Mouse (Mus musculus) ES-E14 (cell line): ENCODE measurements around the gene Sertad1. TPM values are rescaled to one million over a fixed set of nuclear protein-coding genes. Genes with fewer than 3 reads are reported as not detected.

Source experiments
- DNase-seq: peaks from one replicate; pipeline ENCODE4 v3.0.0-alpha.2; 2013; ENCODE audit warnings: low read depth, low spot score
- H3K27ac ChIP-seq: 2 replicates; pipeline ENCODE4 v1.5.1; 2012; ENCODE audit warnings: low read depth, mild to moderate bottlenecking, low read length, moderate library complexity, mixed read lengths; ENCODE audit not compliant: poor library complexity, insufficient read depth, severe bottlenecking
- H3K36me3 ChIP-seq: 2 replicates; pipeline ENCODE4 v1.6.1; 2012; ENCODE audit warnings: mild to moderate bottlenecking, low read length, moderate library complexity, mixed read lengths; ENCODE audit not compliant: control insufficient read depth, poor library complexity, insufficient read depth, severe bottlenecking
- H3K4me1 ChIP-seq, 2 experiments: fragments of 150-350 bp in 1 of 2; sonication (generic) in 1 of 2; 2 replicates each; pipeline ENCODE4 v1.6.1; 2012; ENCODE audit warnings: low read length in 2 of 2, mild to moderate bottlenecking in 1 of 2, mixed read lengths in 1 of 2; ENCODE audit not compliant: control insufficient read depth in 2 of 2, insufficient read depth in 2 of 2, poor library complexity in 1 of 2
- H3K4me3 ChIP-seq, 2 experiments: fragments of 150-350 bp in 1 of 2; sonication (generic) in 1 of 2; 2 replicates each; pipeline ENCODE4 v1.5.1; 2012; ENCODE audit warnings: low read length in 2 of 2, low read depth in 1 of 2, mild to moderate bottlenecking in 1 of 2, mixed read lengths in 1 of 2; ENCODE audit not compliant: insufficient read depth in 1 of 2, poor library complexity in 1 of 2, severe bottlenecking in 1 of 2
- H3K9ac ChIP-seq: 2 replicates; pipeline ENCODE4 v1.6.1; 2012; ENCODE audit warnings: low read depth, mild to moderate bottlenecking, low read length, mixed read lengths; ENCODE audit not compliant: poor library complexity, insufficient read depth, severe bottlenecking
- H3K9me3 ChIP-seq: fragments of 150-350 bp; sonication (generic); 2 replicates; pipeline ENCODE4 v1.6.1; 2012; ENCODE audit warnings: low read depth, mild to moderate bottlenecking, low read length; ENCODE audit not compliant: control insufficient read depth, insufficient read depth
- CHD2 ChIP-seq: IDR thresholded peaks from 2 replicates; pipeline ENCODE4 v1.6.1; 2014; ENCODE audit warnings: mild to moderate bottlenecking, low read depth, low read length, inconsistent platforms
- HCFC1 ChIP-seq: IDR thresholded peaks from 2 replicates; pipeline ENCODE4 v1.6.1; 2012; ENCODE audit warnings: low read length, inconsistent platforms, borderline replicate concordance; ENCODE audit not compliant: insufficient read depth
- MAFK ChIP-seq: IDR thresholded peaks from 2 replicates; pipeline ENCODE4 v1.6.1; 2014; ENCODE audit warnings: mild to moderate bottlenecking, low read depth, low read length, inconsistent platforms; ENCODE audit not compliant: insufficient read depth
- ZC3H11A ChIP-seq: IDR thresholded peaks from 2 replicates; pipeline ENCODE4 v1.6.1; 2012; ENCODE audit warnings: low read depth, mild to moderate bottlenecking, inconsistent platforms, low read length, borderline replicate concordance
- ZNF384 ChIP-seq: IDR thresholded peaks from 2 replicates; pipeline ENCODE4 v1.6.1; 2012; ENCODE audit warnings: low read depth, low read length, inconsistent platforms
- in situ Hi-C, 2 experiments: fragments of 600-800 bp; cut with MboI; formaldehyde crosslinking; loops; one replicate each; pipeline ENCODE4 v1.15.1; 2025; ENCODE audit warnings: low sequenced_read_pairs in 2 of 2, inconsistent platforms in 1 of 2; ENCODE audit not compliant: unreplicated experiment in 2 of 2
- total RNA-seq: library from RNA; depleted of rRNA; stranded (reverse); fragments of 300-350 nt; gene quantifications from 2 replicates; pipeline ENCODE4 v1.2.3, GENCODE M21; 2012

Gene Sertad1
- total RNA-seq, 1 experiment = 25.1 TPM

DNA sequence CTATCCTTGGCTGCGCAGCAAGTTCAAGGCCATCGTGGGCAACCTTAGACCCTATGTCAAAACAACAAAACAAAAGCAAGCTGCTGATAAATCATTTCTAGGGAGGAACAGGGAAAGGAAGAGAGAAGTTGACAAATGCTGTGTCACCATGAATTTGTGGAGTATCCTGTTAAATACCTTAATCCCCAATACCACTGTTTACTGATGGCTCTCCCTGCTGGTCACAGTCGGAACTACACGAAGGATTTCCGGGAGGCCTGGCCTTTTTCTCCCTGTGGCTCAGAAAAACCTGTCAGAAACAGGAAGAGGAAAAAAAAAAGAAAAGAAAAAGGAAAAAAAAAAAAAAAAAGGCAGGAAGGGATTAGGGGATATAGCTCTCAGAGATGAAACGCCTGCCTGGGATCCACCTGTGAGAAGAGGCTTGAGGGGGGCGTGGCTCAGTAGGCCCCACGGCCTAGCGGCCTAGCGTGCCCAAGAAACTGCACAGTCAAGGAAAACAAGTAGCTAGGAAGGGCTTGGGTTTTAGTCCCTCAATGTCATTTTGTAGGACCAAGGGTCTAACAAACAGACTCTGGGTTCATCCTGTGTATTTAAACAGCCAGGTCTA is 37.4 kb upstream of the Sertad1 start:
- no peaks in the 10 kb centered on the region for H3K36me3 ChIP-seq
- in situ Hi-C loops = no loop called here
- H3K4me3 ChIP-seq = no peak overlapping the region
- TF ChIP-seq CHD2 = no peak
- peak; percentile 97 for TF ChIP-seq ZNF384
- peak; percentile 84 for TF ChIP-seq MAFK
- no peak for TF ChIP-seq HCFC1
- TF ChIP-seq ZC3H11A = 0 out of 2 replicates have a peak, but pooled peaks have one; percentile 17
- peak; percentile 85 for DNase-seq
- H3K9me3 ChIP-seq = no peaks in the 10 kb centered on the region
- peak overlapping the region; percentile 27; the same call in 1 of the 2 replicates for H3K27ac ChIP-seq
- peaks cover 0 to 4% of the 10 kb centered on the region in 2 experiments; a peak in 1 of 4 replicates for H3K4me1 ChIP-seq
- H3K9ac ChIP-seq = no peak overlapping the region

DNA sequence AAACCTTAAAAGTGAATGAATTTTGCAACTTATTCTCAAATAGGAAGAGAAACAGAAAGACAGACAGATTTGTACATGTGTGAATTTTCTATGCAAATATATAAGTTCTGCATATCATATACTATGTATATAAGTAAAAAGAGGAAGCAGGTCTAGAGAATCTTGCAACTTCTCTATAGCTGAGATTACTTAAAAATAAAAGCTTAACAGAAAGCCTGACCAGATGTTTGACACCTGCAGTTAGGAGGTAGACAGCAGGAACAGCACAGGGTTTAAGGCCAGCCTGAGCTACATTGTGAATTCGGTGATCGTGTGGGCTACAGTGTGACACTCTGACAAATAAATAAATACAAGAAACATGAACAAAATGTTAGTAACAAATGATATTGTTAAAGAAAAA is 35.4 kb upstream of the Sertad1 start:
- Histone ChIP-seq H3K4me1 (peaks cover 0 to 5% of the 10 kb centered on the region in 2 experiments; a peak in 1 of 4 replicates), H3K4me3 (no peak overlapping the region), H3K27ac (no peak overlapping the region), H3K9ac (no peak overlapping the region), H3K36me3 (no peaks in the 10 kb centered on the region), H3K9me3 (no peaks in the 10 kb centered on the region)
- DNase-seq = no peak
- TF ChIP-seq ZNF384 (no peak), CHD2 (no peak), ZC3H11A (no peak), MAFK (no peak), HCFC1 (no peak)
- in situ Hi-C loops = no loop called here

- no peak overlapping the region for H3K9ac ChIP-seq
- TF ChIP-seq CHD2 (no peak), HCFC1 (no peak), ZC3H11A (no peak), ZNF384 (no peak), MAFK (no peak)
- in situ Hi-C loops = no loop called here
Measured at GRCm38 (mm10) chr7:27452206-27452770, 34.4 kb upstream of the Sertad1 start.

DNA sequence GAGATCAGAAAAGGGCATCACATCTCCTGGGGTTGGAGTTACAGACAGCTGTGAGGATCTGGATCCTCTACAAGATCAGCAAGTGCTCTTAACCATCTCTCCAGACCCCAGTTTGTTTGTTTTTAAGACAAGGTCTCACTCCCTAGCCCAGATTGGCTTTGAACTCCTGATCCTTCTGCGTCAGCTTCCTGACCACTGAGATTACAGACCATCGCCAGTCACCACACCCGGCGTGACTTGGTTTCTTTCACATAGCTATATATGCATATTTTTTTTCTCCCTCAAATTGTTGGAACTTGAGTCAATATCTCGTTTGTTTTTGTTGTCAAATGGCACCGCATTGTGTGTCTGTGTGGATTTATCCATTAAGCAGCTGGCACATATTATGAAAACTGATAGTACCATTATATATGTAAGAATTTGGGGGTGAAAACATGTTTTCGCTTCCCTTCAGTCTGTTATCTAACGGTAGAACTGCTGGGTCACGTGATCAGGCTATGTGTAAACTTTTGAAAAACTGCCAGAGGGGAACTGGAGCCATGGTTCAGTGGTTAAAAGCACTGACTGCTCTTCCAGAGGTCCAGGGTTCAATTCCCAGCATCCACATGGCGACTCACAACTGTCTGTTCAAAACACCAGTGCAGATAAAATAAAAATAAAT is 32.1 kb upstream of the Sertad1 start:
- TF ChIP-seq CHD2 (no peak), ZNF384 (no peak), MAFK (no peak), HCFC1 (no peak), ZC3H11A (no peak)
- Histone ChIP-seq H3K4me3 (no peak overlapping the region), H3K27ac (no peak overlapping the region), H3K9ac (no peak overlapping the region), H3K36me3 (peaks cover 3% of the 10 kb centered on the region; the same call in 1 of the 2 replicates), H3K9me3 (no peaks in the 10 kb centered on the region), H3K4me1 (peaks cover 0 to 4% of the 10 kb centered on the region in 2 experiments; a peak in 2 of 4 replicates)
- no peak for DNase-seq
- in situ Hi-C loops = no loop called here

More at GRCm38 (mm10) chr7:27452206-27452770, 34.4 kb upstream of the Sertad1 start:
- 0 out of 4 replicates have a peak, but pooled peaks cover 0 to 1% of the 10 kb centered on the region in 2 experiments for H3K4me1 ChIP-seq
- no peak overlapping the region for H3K27ac ChIP-seq
- no peak overlapping the region for H3K4me3 ChIP-seq
- no peaks in the 10 kb centered on the region for H3K9me3 ChIP-seq
- no peak for DNase-seq
- no peaks in the 10 kb centered on the region for H3K36me3 ChIP-seq
